Mouse (Mus musculus): Measurements from ENCODE around the gene Cmpk1. TPM values are rescaled to one million over a fixed set of nuclear protein-coding genes. Genes with fewer than 3 reads are reported as not detected.

Cmpk1 gene
- polyA plus RNA-seq, 1 experiment = 48.7 TPM

- Histone ChIP-seq H3K27me3 (ENCODE audit: control insufficient read depth, insufficient read depth, low read length) (no peaks in the 10 kb centered on the region; the same call in 1 of the 2 replicates), H3K4me3 (replicated peaks; ENCODE audit: insufficient read depth, low read depth, low read length) (no peak overlapping the region)
- WGBS = 12% methylated on average over 5 of the region's 5 CpGs
These were observed 42.0 kb downstream of the Cmpk1 start for GRCm38 (mm10) chr4:114945021-114945420.

GRCm38 (mm10) chr4:114942583-114942982 lies 44.5 kb downstream of the Cmpk1 start:
- no peaks in the 10 kb centered on the region for H3K4me1 ChIP-seq (ENCODE audit: control insufficient read depth, insufficient read depth, low read length)
- no peak for TF ChIP-seq POLR2A (IDR thresholded peaks at IDR 0.05; ENCODE audit: borderline replicate concordance, insufficient read depth, low read length)
- no peak for TF ChIP-seq CTCF (IDR thresholded peaks at IDR 0.05; ENCODE audit: borderline replicate concordance, insufficient read depth, low read depth, low read length)
- H3K27ac ChIP-seq (ENCODE audit: insufficient read depth, low read length) = no peak overlapping the region
- no peaks in the 10 kb centered on the region; the same call in 1 of the 2 replicates for H3K27me3 ChIP-seq (ENCODE audit: control insufficient read depth, insufficient read depth, low read length)
- 47% methylated on average over 8 of the region's 8 CpGs for WGBS
- DNase-seq = no peak
- no peak overlapping the region for H3K4me3 ChIP-seq (replicated peaks; ENCODE audit: insufficient read depth, low read depth, low read length)

More at GRCm38 (mm10) chr4:114945021-114945420, 42.0 kb downstream of the Cmpk1 start:
- Histone ChIP-seq H3K4me1 (ENCODE audit: control insufficient read depth, insufficient read depth, low read length) (no peaks in the 10 kb centered on the region), H3K27ac (ENCODE audit: insufficient read depth, low read length) (no peak overlapping the region)
- no peak for TF ChIP-seq POLR2A (IDR thresholded peaks at IDR 0.05; ENCODE audit: borderline replicate concordance, insufficient read depth, low read length)
- no peak for TF ChIP-seq CTCF (IDR thresholded peaks at IDR 0.05; ENCODE audit: borderline replicate concordance, insufficient read depth, low read depth, low read length)
- DNase-seq = no peak

- no peak overlapping the region for H3K27ac ChIP-seq (ENCODE audit: insufficient read depth, low read length)
- no peak overlapping the region for H3K4me3 ChIP-seq (replicated peaks; ENCODE audit: insufficient read depth, low read depth, low read length)
- no peak for DNase-seq
- TF ChIP-seq CTCF (IDR thresholded peaks at IDR 0.05; ENCODE audit: borderline replicate concordance, insufficient read depth, low read depth, low read length) (no peak), POLR2A (IDR thresholded peaks at IDR 0.05; ENCODE audit: borderline replicate concordance, insufficient read depth, low read length) (no peak)
- WGBS = 56% methylated on average over 4 of the region's 4 CpGs
- H3K4me1 ChIP-seq (ENCODE audit: control insufficient read depth, insufficient read depth, low read length) = no peaks in the 10 kb centered on the region
- no peaks in the 10 kb centered on the region; the same call in 1 of the 2 replicates for H3K27me3 ChIP-seq (ENCODE audit: control insufficient read depth, insufficient read depth, low read length)
These were observed 44.9 kb downstream of the Cmpk1 start for GRCm38 (mm10) chr4:114942112-114942511.

- no peak for DNase-seq
- Histone ChIP-seq H3K27ac (ENCODE audit: insufficient read depth, low read length) (no peak overlapping the region), H3K27me3 (ENCODE audit: control insufficient read depth, insufficient read depth, low read length) (no peaks in the 10 kb centered on the region), H3K4me1 (ENCODE audit: control insufficient read depth, insufficient read depth, low read length) (no peaks in the 10 kb centered on the region), H3K4me3 (replicated peaks; ENCODE audit: insufficient read depth, low read depth, low read length) (no peak overlapping the region)
- WGBS = 84% methylated on average over 4 of the region's 4 CpGs
- TF ChIP-seq CTCF (IDR thresholded peaks at IDR 0.05; ENCODE audit: borderline replicate concordance, insufficient read depth, low read depth, low read length) (no peak), POLR2A (IDR thresholded peaks at IDR 0.05; ENCODE audit: borderline replicate concordance, insufficient read depth, low read length) (no peak)
These were observed 45.7 kb downstream of the Cmpk1 start for GRCm38 (mm10) chr4:114941311-114941710.

GRCm38 (mm10) chr4:114938248-114938647 lies 48.8 kb downstream of the Cmpk1 start:
- H3K27me3 ChIP-seq (ENCODE audit: control insufficient read depth, insufficient read depth, low read length) = no peaks in the 10 kb centered on the region
- H3K27ac ChIP-seq (ENCODE audit: insufficient read depth, low read length) = no peak overlapping the region
- no peak overlapping the region for H3K4me3 ChIP-seq (replicated peaks; ENCODE audit: insufficient read depth, low read depth, low read length)
- no peak for TF ChIP-seq CTCF (IDR thresholded peaks at IDR 0.05; ENCODE audit: borderline replicate concordance, insufficient read depth, low read depth, low read length)
- TF ChIP-seq POLR2A (IDR thresholded peaks at IDR 0.05; ENCODE audit: borderline replicate concordance, insufficient read depth, low read length) = no peak
- no peak for DNase-seq
- no peaks in the 10 kb centered on the region for H3K4me1 ChIP-seq (ENCODE audit: control insufficient read depth, insufficient read depth, low read length)
- 39% methylated on average over 3 of the region's 3 CpGs for WGBS

GRCm38 (mm10) chr4:114937459-114938047 lies 49.5 kb downstream of the Cmpk1 start:
- DNase-seq = no peak
- no peak overlapping the region for H3K4me3 ChIP-seq (replicated peaks; ENCODE audit: insufficient read depth, low read depth, low read length)
- H3K27me3 ChIP-seq (ENCODE audit: control insufficient read depth, insufficient read depth, low read length) = no peaks in the 10 kb centered on the region
- TF ChIP-seq CTCF (IDR thresholded peaks at IDR 0.05; ENCODE audit: borderline replicate concordance, insufficient read depth, low read depth, low read length) (no peak), POLR2A (IDR thresholded peaks at IDR 0.05; ENCODE audit: borderline replicate concordance, insufficient read depth, low read length) (no peak)
- 37% methylated on average over 4 of the region's 4 CpGs for WGBS
- no peak overlapping the region for H3K27ac ChIP-seq (ENCODE audit: insufficient read depth, low read length)
- H3K4me1 ChIP-seq (ENCODE audit: control insufficient read depth, insufficient read depth, low read length) = no peaks in the 10 kb centered on the region

- no peak overlapping the region for H3K4me3 ChIP-seq (replicated peaks; ENCODE audit: insufficient read depth, low read depth, low read length)
- no peaks in the 10 kb centered on the region for H3K27me3 ChIP-seq (ENCODE audit: control insufficient read depth, insufficient read depth, low read length)
- WGBS = 86% methylated on average over 6 of the region's 6 CpGs
- no peak for DNase-seq
- no peak overlapping the region for H3K27ac ChIP-seq (ENCODE audit: insufficient read depth, low read length)
- TF ChIP-seq POLR2A (IDR thresholded peaks at IDR 0.05; ENCODE audit: borderline replicate concordance, insufficient read depth, low read length) (no peak), CTCF (IDR thresholded peaks at IDR 0.05; ENCODE audit: borderline replicate concordance, insufficient read depth, low read depth, low read length) (no peak)
- H3K4me1 ChIP-seq (ENCODE audit: control insufficient read depth, insufficient read depth, low read length) = no peaks in the 10 kb centered on the region
These were observed 52.9 kb downstream of the Cmpk1 start for GRCm38 (mm10) chr4:114934188-114934587.

- TF ChIP-seq POLR2A (IDR thresholded peaks at IDR 0.05; ENCODE audit: borderline replicate concordance, insufficient read depth, low read length) (no peak), CTCF (IDR thresholded peaks at IDR 0.05; ENCODE audit: borderline replicate concordance, insufficient read depth, low read depth, low read length) (no peak)
- no peaks in the 10 kb centered on the region; the same call in 1 of the 2 replicates for H3K27me3 ChIP-seq (ENCODE audit: control insufficient read depth, insufficient read depth, low read length)
- H3K4me1 ChIP-seq (ENCODE audit: control insufficient read depth, insufficient read depth, low read length) = no peaks in the 10 kb centered on the region
- 89% methylated on average over 4 of the region's 4 CpGs for WGBS
- no peak for DNase-seq
- no peak overlapping the region for H3K4me3 ChIP-seq (replicated peaks; ENCODE audit: insufficient read depth, low read depth, low read length)
- no peak overlapping the region for H3K27ac ChIP-seq (ENCODE audit: insufficient read depth, low read length)
These were observed 54.3 kb downstream of the Cmpk1 start for GRCm38 (mm10) chr4:114932747-114933146.
